Mouse (Mus musculus) small intestine, adult 2 months (tissue): Measurements from ENCODE around the gene Defb7. TPM values are rescaled to one million over a fixed set of nuclear protein-coding genes. Genes with fewer than 3 reads are reported as not detected.

Experiments
- H3K27ac ChIP-seq: fragments of 200-500 bp; 2 replicates; pipeline ENCODE4 v1.5.1; 2012; ENCODE audit warnings: low read depth, low read length, control low read depth, inconsistent platforms; ENCODE audit not compliant: insufficient read depth
- H3K27me3 ChIP-seq: fragments of 200-500 bp; 2 replicates; pipeline ENCODE4 v1.6.1; 2012; ENCODE audit warnings: mild to moderate bottlenecking, moderate library complexity, low read length, inconsistent platforms; ENCODE audit not compliant: control insufficient read depth, insufficient read depth
- H3K36me3 ChIP-seq: fragments of 200-500 bp; 2 replicates; pipeline ENCODE4 v1.6.1; 2012; ENCODE audit warnings: mild to moderate bottlenecking, low read length, control low read depth, inconsistent platforms; ENCODE audit not compliant: control insufficient read depth, insufficient read depth
- H3K4me1 ChIP-seq: fragments of 200-500 bp; 2 replicates; pipeline ENCODE4 v1.6.1; 2012; ENCODE audit warnings: low read length, inconsistent platforms, mixed read lengths; ENCODE audit not compliant: control insufficient read depth, insufficient read depth, insufficient read length
- H3K4me3 ChIP-seq: fragments of 200-500 bp; 2 replicates; pipeline ENCODE4 v1.5.1; 2012; ENCODE audit warnings: low read depth, mild to moderate bottlenecking, control low read depth, inconsistent platforms, low read length, moderate library complexity
- CTCF ChIP-seq: fragments of 200-500 bp; IDR thresholded peaks from 2 replicates; pipeline ENCODE4 v1.5.1; 2012; ENCODE audit warnings: low read depth, mild to moderate bottlenecking, control low read depth, inconsistent platforms, low read length, moderate library complexity, mixed read lengths; ENCODE audit not compliant: insufficient replicate concordance, insufficient read length; ENCODE audit errors: extremely low read depth
- POLR2A ChIP-seq: fragments of 200-500 bp; IDR thresholded peaks from 2 replicates; pipeline ENCODE4 v1.6.1; 2012; ENCODE audit warnings: low read depth, mild to moderate bottlenecking, control low read depth, inconsistent platforms, low read length, moderate library complexity
- WGBS: fragments of 180-500 bp; shearing (Covaris S2); methylation state at CpG from one replicate; pipeline ENCODE4 v1.1.7; 2018; 5-methylcytosine and 5-hydroxymethylcytosine counted together
- polyA plus RNA-seq: library from polyadenylated mRNA; depleted of rRNA; stranded (reverse); fragments of >200 nt; gene quantifications from 2 replicates; pipeline ENCODE4 v1.2.3, GENCODE M21; 2012; rRNA removed

Gene Defb7
- polyA plus RNA-seq: not detected in 2 replicates

DNA sequence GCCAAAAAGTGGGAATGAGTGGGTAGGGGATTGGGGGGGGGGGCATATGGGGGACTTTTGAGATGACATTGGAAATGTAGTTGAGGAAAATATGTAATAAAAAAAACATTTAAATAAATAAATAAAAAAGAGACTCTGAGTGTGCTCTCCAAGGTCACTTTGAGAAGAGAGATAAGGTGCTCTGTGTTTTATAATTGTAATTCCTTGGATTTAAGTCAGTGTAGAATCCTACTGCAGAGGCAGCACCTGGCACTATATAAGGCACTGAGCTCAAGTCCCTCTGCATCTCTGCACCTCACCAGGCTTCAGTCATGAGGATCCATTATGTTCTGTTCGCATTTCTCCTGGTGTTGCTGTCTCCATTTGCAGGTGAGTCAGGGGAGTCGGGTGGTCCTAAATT is at the start of gene Defb7:
Gene Defb7, plus strand, starts transcription at position 301 of the 400 bp plus-strand sequence.
- TF ChIP-seq POLR2A (no peak), CTCF (no peak)
- Histone ChIP-seq H3K27ac (no peak within 1 kb of the TSS), H3K27me3 (no peaks in the 10 kb centered on the region), H3K36me3 (no peaks in the 10 kb centered on the region), H3K4me1 (no peaks in the 10 kb centered on the region), H3K4me3 (no peak within 1 kb of the TSS)
- 91% methylated on average over 2 of the region's 2 CpGs for WGBS

DNA sequence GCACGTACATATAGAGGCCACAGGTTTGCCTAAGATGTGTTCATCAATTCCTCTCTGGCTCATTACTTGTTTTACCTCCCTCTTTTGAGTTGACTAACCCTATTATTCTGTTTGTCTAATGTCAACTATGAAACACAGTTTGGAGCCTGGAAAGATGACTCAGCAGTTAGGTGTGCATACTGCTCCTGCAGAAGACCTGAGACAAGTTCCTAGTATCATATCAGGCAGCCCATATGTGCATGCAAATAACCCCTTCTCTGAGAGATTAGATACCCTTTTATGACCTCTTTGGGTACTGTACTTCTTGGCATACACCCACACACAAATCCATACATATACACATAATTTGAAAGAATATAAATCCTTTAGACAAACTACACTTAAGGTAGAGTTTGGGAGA is 48.5 kb upstream of the Defb7 start:
- Histone ChIP-seq H3K4me1 (no peaks in the 10 kb centered on the region), H3K4me3 (no peak overlapping the region), H3K27me3 (no peaks in the 10 kb centered on the region), H3K27ac (no peak overlapping the region), H3K36me3 (no peaks in the 10 kb centered on the region)
- TF ChIP-seq CTCF (no peak), POLR2A (no peak)
- WGBS: 68% methylated on average over 1 of the region's 1 CpGs

DNA sequence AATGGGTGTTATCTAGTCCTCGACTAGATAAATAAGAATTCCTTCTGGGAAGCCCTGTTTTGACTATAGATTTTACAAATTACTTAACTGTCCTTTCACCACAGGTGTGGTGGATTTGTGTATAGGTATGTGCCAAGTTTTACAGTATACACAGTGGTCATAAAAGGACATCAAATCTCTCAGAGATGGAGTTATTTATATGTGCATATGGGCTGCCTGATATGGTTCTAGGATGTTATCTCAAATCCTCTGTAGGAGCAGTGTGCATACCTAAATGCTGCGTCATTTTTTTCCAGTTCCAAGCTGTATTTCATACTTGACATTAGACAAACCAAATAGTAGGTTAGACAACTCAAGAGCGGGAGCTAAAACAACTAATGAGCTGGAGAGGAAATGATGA is 33.5 kb upstream of the Defb7 start:
- Histone ChIP-seq H3K27me3 (no peaks in the 10 kb centered on the region), H3K4me3 (no peak overlapping the region), H3K36me3 (no peaks in the 10 kb centered on the region), H3K4me1 (no peaks in the 10 kb centered on the region), H3K27ac (no peak overlapping the region)
- no peak for TF ChIP-seq POLR2A
- no peak for TF ChIP-seq CTCF
- WGBS: 64% methylated on average over 3 of the region's 3 CpGs

DNA sequence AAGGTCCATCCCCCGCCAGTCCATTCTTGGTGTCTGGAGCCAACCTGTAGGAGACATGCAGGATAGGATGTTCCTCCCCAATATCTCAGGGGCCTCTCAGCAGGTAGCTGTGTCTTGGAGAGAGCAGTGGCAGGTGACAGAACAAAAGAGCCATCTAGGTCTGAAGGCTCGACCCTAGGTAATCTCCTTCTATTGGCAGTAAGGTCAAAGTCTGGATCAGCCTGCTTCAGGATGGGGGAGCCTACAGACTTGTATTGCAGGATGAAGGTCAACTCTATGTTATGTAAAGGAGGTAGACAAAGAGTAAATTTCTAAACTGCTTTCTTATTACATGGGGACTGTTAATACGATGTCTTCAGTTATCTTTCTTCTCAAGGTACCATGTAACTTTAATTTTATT is 25.9 kb upstream of the Defb7 start:
- H3K4me3 ChIP-seq: no peak overlapping the region
- H3K27ac ChIP-seq: no peak overlapping the region
- TF ChIP-seq CTCF (no peak), POLR2A (no peak)
- H3K36me3 ChIP-seq: no peaks in the 10 kb centered on the region
- H3K4me1 ChIP-seq: no peaks in the 10 kb centered on the region
- WGBS: 68% methylated on average over 3 of the region's 3 CpGs
- H3K27me3 ChIP-seq: no peaks in the 10 kb centered on the region

DNA sequence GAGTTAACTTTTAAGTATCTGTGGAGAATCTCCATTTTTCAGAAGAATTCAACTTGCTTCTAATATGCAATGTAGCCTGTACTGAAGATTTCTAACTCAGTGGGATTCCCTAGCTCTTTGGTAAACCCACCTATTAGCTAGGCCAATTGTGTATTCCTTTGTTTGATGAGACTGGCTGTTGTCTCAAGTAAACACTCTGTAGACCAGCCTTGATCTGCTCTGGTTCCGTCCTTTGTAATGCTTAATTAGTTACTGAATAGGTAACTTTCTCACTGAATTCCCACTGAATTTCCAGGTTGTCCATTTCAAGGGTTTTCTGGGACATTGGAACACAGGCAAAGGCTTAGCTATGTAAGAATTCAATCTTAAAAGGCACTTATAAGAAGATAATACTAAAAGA is 5.6 kb downstream of the Defb7 start:
- 49% methylated on average over 1 of the region's 1 CpGs for WGBS
- Histone ChIP-seq H3K4me3 (no peak overlapping the region), H3K27ac (no peak overlapping the region), H3K27me3 (no peaks in the 10 kb centered on the region), H3K36me3 (no peaks in the 10 kb centered on the region), H3K4me1 (no peaks in the 10 kb centered on the region)
- no peak for TF ChIP-seq POLR2A
- no peak for TF ChIP-seq CTCF

DNA sequence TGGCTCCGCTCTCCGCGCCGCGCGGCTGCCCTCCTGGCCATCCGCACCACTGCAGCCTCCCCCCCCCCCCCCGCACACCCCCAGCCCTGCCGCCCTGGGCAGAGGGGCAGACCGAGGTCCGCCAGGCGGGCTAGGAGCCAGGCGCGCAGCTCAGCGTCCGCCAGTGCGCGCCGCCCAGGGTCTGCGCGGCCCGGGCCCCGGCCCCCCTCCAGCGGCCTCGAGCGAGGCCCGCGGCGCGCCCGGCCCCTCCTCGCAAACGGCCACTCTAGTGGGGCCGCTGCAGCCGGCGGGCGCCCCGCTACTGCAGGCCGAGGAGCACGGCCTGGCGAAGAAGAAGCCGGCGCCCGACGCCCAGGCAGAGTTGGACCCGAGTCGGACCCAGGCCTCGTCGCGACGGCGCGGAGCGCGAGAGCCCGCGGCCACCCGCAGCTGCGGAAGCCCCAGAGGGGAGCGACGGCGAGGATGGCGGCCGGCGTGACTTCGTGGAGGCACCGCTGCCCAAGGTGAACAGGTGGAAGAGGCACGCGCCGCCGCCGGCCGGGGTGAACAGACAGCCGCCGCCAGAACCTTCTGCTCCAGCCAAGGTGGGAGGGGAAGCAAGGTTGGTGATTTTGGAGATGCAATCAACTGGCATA is 40.4 kb downstream of the Defb7 start:
- Histone ChIP-seq H3K4me1 (no peaks in the 10 kb centered on the region), H3K36me3 (no peaks in the 10 kb centered on the region), H3K27ac (no peak overlapping the region), H3K27me3 (no peaks in the 10 kb centered on the region), H3K4me3 (no peak overlapping the region)
- no peak for TF ChIP-seq POLR2A
- TF ChIP-seq CTCF: no peak
- 8% methylated on average over 68 of the region's 75 CpGs for WGBS

DNA sequence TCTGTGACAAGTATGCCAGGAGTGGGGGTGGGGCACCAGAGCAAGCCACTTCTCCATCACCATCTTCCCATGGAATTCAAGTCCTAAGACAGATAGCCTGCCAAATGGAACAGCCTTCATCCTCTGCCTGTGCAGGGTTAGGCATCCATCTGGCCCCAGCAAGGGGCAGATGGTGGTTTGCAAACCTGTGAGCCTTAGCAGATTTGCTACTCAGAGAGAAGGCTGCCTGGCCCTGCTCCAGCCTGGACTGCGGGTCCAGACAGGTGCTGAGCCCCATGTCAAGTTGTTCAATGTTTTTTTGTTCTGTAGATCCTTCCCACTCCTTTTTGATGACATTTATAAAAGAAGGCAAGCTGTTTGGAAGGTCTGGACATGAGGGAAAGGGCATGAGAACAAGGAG is 45.5 kb downstream of the Defb7 start:
- TF ChIP-seq POLR2A (no peak), CTCF (no peak)
- no peaks in the 10 kb centered on the region for H3K36me3 ChIP-seq
- H3K27me3 ChIP-seq: no peaks in the 10 kb centered on the region
- no peak overlapping the region for H3K4me3 ChIP-seq
- H3K4me1 ChIP-seq: no peaks in the 10 kb centered on the region
- 77% methylated on average over 1 of the region's 1 CpGs for WGBS
- no peak overlapping the region for H3K27ac ChIP-seq

Other genes with a start within 250 kb of the Defb7 start
- gene Defb5, start 247.5 kb upstream of the Defb7 start, polyA plus RNA-seq: not detected in 2 replicates
- gene Defb3, start 201.7 kb upstream of the Defb7 start, polyA plus RNA-seq: not detected in 2 replicates
- gene Defb8, start 47.5 kb upstream of the Defb7 start, polyA plus RNA-seq: not detected in 2 replicates
- not detected in 2 replicates for gene 4930467E23Rik, start 234.5 kb downstream of the Defb7 start, polyA plus RNA-seq